9 mouse cellular contexts compared by ENCODE assay signal in genomic region chr14:62965342-62965741, GRCm38 (mm10). TPM values are rescaled to one million over a fixed set of nuclear protein-coding genes. Genes with fewer than 3 reads are reported as not detected.
A peak's percentile ranks its signal among the peaks of the same experiment; 100 is the strongest.
DNase-seq lines count a peak whose midpoint lies in the region; ATAC-seq and TF ChIP-seq lines count a peak whose summit lies in the region.
"Had no signal": no experiment of that assay in that cellular context is flagged by ENCODE, and none has a peak within 500 bp of the region (broad histone marks: within the 10 kb centered on the region; RNA-seq: fewer than 3 reads in every experiment).

No protein-coding gene starts in this region.

- WGBS in heart, embryonic 14.5 days = 71% methylated on average over 5 of the region's 5 CpGs
- 84% methylated on average over 5 of the region's 5 CpGs for WGBS in midbrain, embryonic 10.5 days
- 89% methylated on average over 5 of the region's 5 CpGs for WGBS in midbrain, embryonic 14.5 days
- WGBS in hindbrain, postnatal 0 days = 80% methylated on average over 5 of the region's 5 CpGs

- H3K9ac ChIP-seq in heart, embryonic 14.5 days (ENCODE audit: low read length) = peak overlapping the region; percentile 65
- no peak overlapping the region for H3K9ac ChIP-seq in midbrain, embryonic 14.5 days (replicated peaks; ENCODE audit: low read length)
- no peak overlapping the region for H3K9ac ChIP-seq in hindbrain, postnatal 0 days (replicated peaks; ENCODE audit: low read length)

- ATAC-seq in heart, embryonic 14.5 days (ENCODE audit: insufficient number of reproducible peaks, insufficient read depth, low FRiP score, low read depth) = no peak
- ATAC-seq in midbrain, embryonic 14.5 days (ENCODE audit: low FRiP score, low TSS enrichment) = no peak
- no peak; the same call in 1 of the 2 replicates for ATAC-seq in hindbrain, postnatal 0 days

- H3K27ac ChIP-seq in heart, embryonic 14.5 days (replicated peaks in 1 of 2; ENCODE audit: control insufficient read depth in 1 of 2, insufficient read depth in 1 of 2, low read depth in 2 of 2, low read length in 2 of 2) = no peak overlapping the region; a peak in 1 of 4 replicates
- H3K27ac ChIP-seq in midbrain, embryonic 10.5 days (replicated peaks) = no peak overlapping the region; the same call in 1 of the 2 replicates
- H3K27ac ChIP-seq in midbrain, embryonic 14.5 days (replicated peaks; ENCODE audit: low read depth, low read length) = no peak overlapping the region
- H3K27ac ChIP-seq in hindbrain, postnatal 0 days = no peak overlapping the region

- peak overlapping the region in 1 of 2 experiments; percentile 32; a peak in 2 of 4 replicates for H3K4me3 ChIP-seq in heart, embryonic 14.5 days (ENCODE audit: control insufficient read depth in 1 of 2, insufficient read depth in 1 of 2, low read depth in 1 of 2, low read length in 2 of 2)
- peak overlapping the region; percentile 50 for H3K4me3 ChIP-seq in midbrain, embryonic 10.5 days
- no peak overlapping the region for H3K4me3 ChIP-seq in midbrain, embryonic 14.5 days (replicated peaks; ENCODE audit: low read depth, low read length)
- H3K4me3 ChIP-seq in hindbrain, postnatal 0 days (ENCODE audit: low read length) = no peak overlapping the region

- peaks cover 10 to 12% of the 10 kb centered on the region in 2 experiments; a peak in 2 of 4 replicates for H3K4me1 ChIP-seq in heart, embryonic 14.5 days (ENCODE audit: control insufficient read depth in 2 of 2, insufficient read depth in 2 of 2, low read length in 2 of 2)
- H3K4me1 ChIP-seq in midbrain, embryonic 10.5 days = peaks cover 14% of the 10 kb centered on the region
- H3K4me1 ChIP-seq in midbrain, embryonic 14.5 days (ENCODE audit: control insufficient read depth, insufficient read depth, low read length) = no peaks in the 10 kb centered on the region; the same call in 1 of the 2 replicates
- peaks cover 4% of the 10 kb centered on the region; the same call in 1 of the 2 replicates for H3K4me1 ChIP-seq in hindbrain, postnatal 0 days (ENCODE audit: insufficient read depth, low read length)

- TF ChIP-seq CTCF in hindbrain, postnatal 0 days (IDR thresholded peaks at IDR 0.05; ENCODE audit: low read depth) = peak; percentile 41; the same call in 1 of the 2 replicates

- H3K4me2 ChIP-seq in heart, embryonic 14.5 days (ENCODE audit: low read length) = peak overlapping the region; percentile 64
- H3K4me2 ChIP-seq in midbrain, embryonic 14.5 days (ENCODE audit: low read length) = no peak overlapping the region
- peak overlapping the region; percentile 52 for H3K4me2 ChIP-seq in hindbrain, postnatal 0 days (ENCODE audit: low read depth, low read length)

- intact Hi-C loops in heart, postnatal 36 days (cut with DNase I) = no loop called here

- DNase-seq in heart, postnatal 36 days = no peak
- no peak for DNase-seq in midbrain, embryonic 10.5 days (ENCODE audit: low spot score)
- no peak for DNase-seq in midbrain, embryonic 14.5 days
- no peak for DNase-seq in hindbrain, postnatal 0 days (ENCODE audit: low spot score)
- DNase-seq in splenic B cell, adult 2 months (ENCODE audit: low read depth, low spot score) = peak; percentile 7
- DNase-seq in thymus, postnatal 14 days = no peak
- DNase-seq in layer of hippocampus, postnatal 36 days = no peak
- DNase-seq: right cerebral cortex, postnatal 4 days had no signal

- H3K27me3 ChIP-seq in heart, embryonic 14.5 days (ENCODE audit: control insufficient read depth, insufficient read depth, low read length) = no peaks in the 10 kb centered on the region
- no peaks in the 10 kb centered on the region for H3K27me3 ChIP-seq in midbrain, embryonic 10.5 days (ENCODE audit: low read depth, poor library complexity, severe bottlenecking)
- H3K27me3 ChIP-seq in midbrain, embryonic 14.5 days (ENCODE audit: control insufficient read depth, insufficient read depth, low read length) = no peaks in the 10 kb centered on the region
- no peaks in the 10 kb centered on the region for H3K27me3 ChIP-seq in hindbrain, postnatal 0 days (ENCODE audit: insufficient read depth, low read length)
- H3K27me3 ChIP-seq in splenic B cell, adult 2 months (ENCODE audit: control insufficient read depth, insufficient read depth, low read length, poor library complexity, severe bottlenecking) = no peaks in the 10 kb centered on the region

- H3K9me3 ChIP-seq in heart, embryonic 14.5 days (ENCODE audit: control insufficient read depth, low read length) = no peaks in the 10 kb centered on the region
- H3K9me3 ChIP-seq in midbrain, embryonic 10.5 days (replicated peaks) = no peaks in the 10 kb centered on the region
- no peaks in the 10 kb centered on the region for H3K9me3 ChIP-seq in midbrain, embryonic 14.5 days (ENCODE audit: control insufficient read depth, low read length)
- no peaks in the 10 kb centered on the region for H3K9me3 ChIP-seq in hindbrain, postnatal 0 days (ENCODE audit: low read length)

- H3K36me3 ChIP-seq in heart, embryonic 14.5 days (ENCODE audit: control insufficient read depth, insufficient read depth, low read length) = peaks cover 4% of the 10 kb centered on the region; the same call in 1 of the 2 replicates
- peaks cover 8% of the 10 kb centered on the region; the same call in 1 of the 2 replicates for H3K36me3 ChIP-seq in midbrain, embryonic 10.5 days
- no peaks in the 10 kb centered on the region for H3K36me3 ChIP-seq in midbrain, embryonic 14.5 days (ENCODE audit: control insufficient read depth, insufficient read depth, low read length)
- H3K36me3 ChIP-seq in hindbrain, postnatal 0 days (ENCODE audit: insufficient read depth, low read length) = no peaks in the 10 kb centered on the region
- no peaks in the 10 kb centered on the region; the same call in 1 of the 2 replicates for H3K36me3 ChIP-seq in splenic B cell, adult 2 months (ENCODE audit: control insufficient read depth, insufficient read depth, low read length, poor library complexity, severe bottlenecking)

RNA-seq across cellular contexts. Expression of gene Defb48, which starts 19.0 kb away (rescaled TPM):
- polyA plus RNA-seq in heart, embryonic 14.5 days (2014; fragmentation: Nextera tagmentation; extraction: Ambion mirVana) = not detected in 2 replicates
- total RNA-seq in heart, postnatal 36 days (2021) = not detected
- polyA plus RNA-seq in midbrain, embryonic 10.5 days (2016; fragmentation: Nextera tagmentation; extraction: Ambion mirVana) = not detected in 2 replicates
- polyA plus RNA-seq in midbrain, embryonic 14.5 days (2014; fragmentation: Nextera tagmentation; extraction: Ambion mirVana) = not detected in 2 replicates
- not detected in 2 replicates for total RNA-seq in hindbrain, postnatal 0 days (2014; rRNA removed)
- not detected in 2 replicates for polyA plus RNA-seq in hindbrain, postnatal 0 days (2015; fragmentation: Nextera tagmentation; extraction: Ambion mirVana)
- not detected for total RNA-seq in layer of hippocampus, postnatal 36 days (2021)

RNA-seq across cellular contexts. Expression of gene Defb47, which starts 32.5 kb away (rescaled TPM):
- polyA plus RNA-seq in heart, embryonic 14.5 days (2014; fragmentation: Nextera tagmentation; extraction: Ambion mirVana) = not detected in 2 replicates
- total RNA-seq in heart, postnatal 36 days (2021) = not detected
- polyA plus RNA-seq in midbrain, embryonic 10.5 days (2016; fragmentation: Nextera tagmentation; extraction: Ambion mirVana) = not detected in 2 replicates
- polyA plus RNA-seq in midbrain, embryonic 14.5 days (2014; fragmentation: Nextera tagmentation; extraction: Ambion mirVana) = 0.75 TPM in 1 of 2 replicates, not detected in the other
- not detected in 2 replicates for total RNA-seq in hindbrain, postnatal 0 days (2014; rRNA removed)
- polyA plus RNA-seq in hindbrain, postnatal 0 days (2015; fragmentation: Nextera tagmentation; extraction: Ambion mirVana) = not detected in 2 replicates
- not detected for total RNA-seq in layer of hippocampus, postnatal 36 days (2021)

RNA-seq across cellular contexts. Expression of gene Defb43, which starts 46.2 kb away (rescaled TPM):
- not detected in 2 replicates for polyA plus RNA-seq in heart, embryonic 14.5 days (2014; fragmentation: Nextera tagmentation; extraction: Ambion mirVana)
- total RNA-seq in heart, postnatal 36 days (2021) = not detected
- not detected in 2 replicates for polyA plus RNA-seq in midbrain, embryonic 10.5 days (2016; fragmentation: Nextera tagmentation; extraction: Ambion mirVana)
- polyA plus RNA-seq in midbrain, embryonic 14.5 days (2014; fragmentation: Nextera tagmentation; extraction: Ambion mirVana) = not detected in 2 replicates
- total RNA-seq in hindbrain, postnatal 0 days (2014; rRNA removed) = not detected in 2 replicates
- not detected in 2 replicates for polyA plus RNA-seq in hindbrain, postnatal 0 days (2015; fragmentation: Nextera tagmentation; extraction: Ambion mirVana)
- not detected for total RNA-seq in layer of hippocampus, postnatal 36 days (2021)
